Mouse (Mus musculus) stomach, embryonic 14.5 days (tissue): ENCODE measurements around the gene Arhgap42. TPM values are rescaled to one million over a fixed set of nuclear protein-coding genes. Genes with fewer than 3 reads are reported as not detected.

Experiments
- ATAC-seq: fragments of 200-750 bp; cut with Nextera tagmentation; 2 replicates; pipeline ENCODE4 v1.8.0; 2017; ENCODE audit warnings: low read depth, moderate TSS enrichment; ENCODE audit not compliant: insufficient number of reproducible peaks, insufficient read depth, low FRiP score
- H3K27ac ChIP-seq: fragments of 300-500 bp; sonication (generic); 2 replicates; pipeline ENCODE4 v1.5.1; 2014; ENCODE audit warnings: mild to moderate bottlenecking, low read length, moderate library complexity, mixed read lengths
- H3K27me3 ChIP-seq: fragments of 300-500 bp; sonication (generic); 2 replicates; pipeline ENCODE4 v1.6.1; 2014; ENCODE audit warnings: low read length, control low read depth, mixed read lengths; ENCODE audit not compliant: control insufficient read depth, insufficient read depth
- H3K36me3 ChIP-seq: fragments of 300-500 bp; sonication (generic); 2 replicates; pipeline ENCODE4 v1.6.1; 2014; ENCODE audit warnings: mild to moderate bottlenecking, control low read depth, low read length, moderate library complexity, mixed read lengths; ENCODE audit not compliant: control insufficient read depth, insufficient read depth
- H3K4me1 ChIP-seq: fragments of 300-500 bp; sonication (generic); 2 replicates; pipeline ENCODE4 v1.6.1; 2014; ENCODE audit warnings: low read length, control low read depth, mixed read lengths; ENCODE audit not compliant: control insufficient read depth, insufficient read depth
- H3K4me2 ChIP-seq: fragments of 300-500 bp; sonication (generic); replicated peaks from 2 replicates; pipeline ENCODE4 v1.6.1; 2014; ENCODE audit warnings: low read depth, low read length, control low read depth
- H3K4me3 ChIP-seq: fragments of 300-500 bp; sonication (generic); 2 replicates; pipeline ENCODE4 v1.5.1; 2014; ENCODE audit warnings: low read depth, low read length, control low read depth
- H3K9ac ChIP-seq: fragments of 300-500 bp; sonication (generic); replicated peaks from 2 replicates; pipeline ENCODE4 v1.6.1; 2014; ENCODE audit warnings: low read depth, mild to moderate bottlenecking, control low read depth, low read length, moderate library complexity, mixed read lengths
- H3K9me3 ChIP-seq: fragments of 300-500 bp; sonication (generic); 2 replicates; pipeline ENCODE4 v1.6.1; 2016; ENCODE audit warnings: low read depth, low read length, control low read depth; ENCODE audit not compliant: control insufficient read depth
- WGBS: fragments of 180-500 bp; shearing (Covaris S2); extraction: QIAGEN DNeasy Blood & Tissue Kit; methylation state at CpG from one replicate; pipeline ENCODE4 v1.1.7; 2014; 5-methylcytosine and 5-hydroxymethylcytosine counted together
- polyA plus RNA-seq: library from polyadenylated mRNA; unstranded; fragments of >200 nt; fragmentation: Nextera tagmentation; extraction: Ambion mirVana; gene quantifications from 2 replicates; pipeline ENCODE4 v1.2.1, GENCODE M21; 2014

Gene Arhgap42
- polyA plus RNA-seq, 1 experiment from 2014 or later = 44.6 TPM

DNA sequence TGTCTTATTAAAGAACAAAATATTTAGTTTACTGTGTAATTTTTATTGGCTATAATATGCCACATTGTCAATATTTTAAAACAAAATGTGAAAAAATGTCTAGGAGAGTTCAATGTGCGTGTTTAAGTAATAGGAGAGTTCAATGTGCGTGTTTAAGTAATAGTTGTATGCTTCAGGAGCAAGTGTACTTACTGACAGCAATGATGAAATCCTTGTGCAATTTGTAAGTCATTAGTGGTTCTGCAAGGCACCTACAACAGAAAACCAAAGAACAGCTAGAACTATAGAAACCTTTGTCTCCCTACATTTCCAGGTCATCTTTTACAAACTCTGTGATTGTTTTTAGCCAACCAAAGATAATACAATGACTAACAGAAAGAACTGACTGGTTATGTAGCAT lies 223.8 kb downstream of the Arhgap42 start:
- H3K27ac ChIP-seq = no peak overlapping the region
- H3K4me1 ChIP-seq = no peaks in the 10 kb centered on the region
- H3K36me3 ChIP-seq = peaks cover 9% of the 10 kb centered on the region
- no peak overlapping the region for H3K9ac ChIP-seq
- no peak overlapping the region for H3K4me3 ChIP-seq
- H3K9me3 ChIP-seq = no peaks in the 10 kb centered on the region
- no peak for ATAC-seq
- no peaks in the 10 kb centered on the region for H3K27me3 ChIP-seq
- WGBS = 83% methylated on average over 2 of the region's 2 CpGs
- H3K4me2 ChIP-seq = no peak overlapping the region

DNA sequence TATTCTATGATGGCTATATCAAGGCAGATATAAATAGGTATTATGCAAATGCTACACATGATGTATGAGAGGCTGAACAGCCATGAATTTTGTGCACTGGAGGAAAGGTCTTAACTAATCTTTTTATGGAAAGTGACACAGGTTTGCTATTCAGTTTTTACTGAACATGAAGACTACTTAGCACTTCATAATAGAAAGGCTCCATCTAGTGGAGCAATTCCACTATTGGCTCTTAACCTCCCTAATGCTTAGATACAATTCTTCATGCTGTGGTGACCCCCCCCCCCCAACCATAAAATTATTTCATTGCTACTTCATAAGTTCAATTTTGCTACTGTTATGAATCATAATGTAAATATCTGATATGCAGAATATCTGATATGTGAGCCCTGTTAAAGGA lies 237.7 kb downstream of the Arhgap42 start:
- Histone ChIP-seq H3K27ac (no peak overlapping the region), H3K9me3 (no peaks in the 10 kb centered on the region), H3K4me1 (no peaks in the 10 kb centered on the region), H3K4me2 (no peak overlapping the region), H3K36me3 (0 out of 2 replicates have a peak, but pooled peaks cover under 1% of the 10 kb centered on the region), H3K9ac (no peak overlapping the region), H3K4me3 (no peak overlapping the region), H3K27me3 (no peaks in the 10 kb centered on the region)
- ATAC-seq = no peak

DNA sequence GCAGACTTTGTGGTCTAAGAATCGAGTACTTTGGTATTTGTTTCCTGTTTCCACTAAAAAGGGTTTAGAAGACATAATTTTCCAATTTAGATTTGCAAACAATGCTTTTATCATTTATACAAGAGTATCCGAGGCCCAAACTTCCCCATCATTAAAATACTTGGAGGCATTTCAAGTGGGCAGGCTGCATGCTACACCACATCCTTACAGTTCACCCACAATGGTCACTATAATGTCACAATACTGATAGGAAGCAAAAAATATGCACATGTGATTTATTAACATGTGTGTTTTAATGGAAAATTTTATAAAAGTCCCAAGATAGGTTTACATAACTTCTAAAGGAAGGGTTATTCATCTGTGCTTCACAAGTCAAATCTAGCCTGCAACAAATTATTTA lies 242.4 kb downstream of the Arhgap42 start:
- Histone ChIP-seq H3K27ac (no peak overlapping the region), H3K4me3 (no peak overlapping the region), H3K4me1 (no peaks in the 10 kb centered on the region), H3K36me3 (no peaks in the 10 kb centered on the region), H3K27me3 (no peaks in the 10 kb centered on the region), H3K9me3 (no peaks in the 10 kb centered on the region), H3K9ac (no peak overlapping the region), H3K4me2 (no peak overlapping the region)
- 73% methylated on average over 2 of the region's 2 CpGs for WGBS
- no peak for ATAC-seq

DNA sequence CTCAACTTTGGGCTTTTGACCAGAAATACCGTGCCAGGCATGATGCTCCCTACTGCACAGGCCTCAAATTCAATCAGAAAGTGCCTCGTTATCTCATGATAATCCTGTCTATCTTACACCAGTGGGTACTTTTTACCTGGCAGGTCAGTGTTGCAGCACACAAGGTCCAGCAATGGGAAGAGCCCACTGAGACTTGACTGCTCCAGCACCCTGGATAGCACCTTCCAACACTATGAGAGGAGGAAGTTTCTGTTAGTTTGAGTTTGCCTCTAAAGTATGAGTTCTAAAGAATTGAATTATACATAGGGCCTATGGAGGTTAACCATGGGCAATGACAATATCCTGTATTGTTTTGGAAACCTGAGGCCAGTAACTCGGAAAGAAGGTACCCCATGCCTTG lies 256.6 kb downstream of the Arhgap42 start:
- ATAC-seq = no peak
- H3K4me3 ChIP-seq = no peak overlapping the region
- H3K9ac ChIP-seq = no peak overlapping the region
- no peak overlapping the region for H3K4me2 ChIP-seq
- WGBS = 70% methylated on average over 3 of the region's 3 CpGs
- no peaks in the 10 kb centered on the region for H3K36me3 ChIP-seq
- H3K4me1 ChIP-seq = no peaks in the 10 kb centered on the region
- H3K27ac ChIP-seq = no peak overlapping the region
- H3K27me3 ChIP-seq = no peaks in the 10 kb centered on the region
- no peaks in the 10 kb centered on the region for H3K9me3 ChIP-seq

DNA sequence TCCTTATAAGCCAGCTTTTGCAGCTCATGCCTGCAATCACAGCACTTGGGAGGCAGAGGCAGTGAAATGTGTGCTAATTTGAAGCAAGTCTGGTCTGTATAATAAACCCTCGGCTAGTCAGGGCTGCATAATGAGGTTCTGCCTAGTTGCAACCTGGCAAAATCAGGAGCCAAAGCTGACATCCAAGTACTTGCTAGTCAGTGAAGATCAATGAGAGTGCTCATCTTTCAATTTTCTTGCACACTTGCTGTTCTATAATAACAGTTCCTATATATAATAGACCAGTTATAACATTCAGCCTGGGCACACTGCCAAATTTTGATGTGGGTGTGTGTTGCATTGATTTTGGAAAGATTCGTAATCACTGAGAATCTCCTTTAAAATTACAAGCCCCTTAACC lies 261.1 kb downstream of the Arhgap42 start:
- no peaks in the 10 kb centered on the region for H3K27me3 ChIP-seq
- ATAC-seq = no peak
- no peaks in the 10 kb centered on the region for H3K36me3 ChIP-seq
- H3K4me3 ChIP-seq = no peak overlapping the region
- H3K27ac ChIP-seq = no peak overlapping the region
- H3K9ac ChIP-seq = no peak overlapping the region
- H3K9me3 ChIP-seq = no peaks in the 10 kb centered on the region
- H3K4me2 ChIP-seq = no peak overlapping the region
- no peaks in the 10 kb centered on the region for H3K4me1 ChIP-seq
- WGBS = 55% methylated on average over 2 of the region's 2 CpGs

DNA sequence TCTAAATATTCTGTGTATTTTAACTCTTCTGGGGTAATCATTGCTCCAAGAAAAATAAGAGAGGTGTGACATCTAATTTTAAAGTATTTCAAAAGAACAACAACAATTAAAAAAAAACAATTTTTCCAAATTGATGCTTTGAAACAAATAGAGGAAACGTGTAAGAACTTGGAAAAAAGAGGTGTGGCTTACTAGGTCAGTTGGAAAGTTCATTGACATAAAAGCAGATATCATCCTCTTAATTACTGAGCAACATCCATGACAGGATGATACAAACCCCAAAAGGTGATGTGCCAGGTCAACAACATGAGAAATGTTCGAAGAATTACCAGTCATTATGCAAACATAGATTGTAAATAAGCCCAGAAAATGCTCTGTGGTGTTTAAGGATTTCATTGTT lies 267.4 kb downstream of the Arhgap42 start, which contains the start of gene Gm16485:
Gene Gm16485 (plus strand): TSS at position 301 of the 400 bp plus-strand sequence.
- 74% methylated on average over 2 of the region's 2 CpGs for WGBS
- Histone ChIP-seq H3K4me3 (no peak within 1 kb of the TSS), H3K27me3 (no peaks in the 10 kb centered on the region), H3K4me1 (no peaks in the 10 kb centered on the region), H3K4me2 (no peak within 1 kb of the TSS), H3K9ac (no peak within 1 kb of the TSS), H3K9me3 (no peaks in the 10 kb centered on the region), H3K27ac (no peak within 1 kb of the TSS), H3K36me3 (no peaks in the 10 kb centered on the region)
- no peak for ATAC-seq

DNA sequence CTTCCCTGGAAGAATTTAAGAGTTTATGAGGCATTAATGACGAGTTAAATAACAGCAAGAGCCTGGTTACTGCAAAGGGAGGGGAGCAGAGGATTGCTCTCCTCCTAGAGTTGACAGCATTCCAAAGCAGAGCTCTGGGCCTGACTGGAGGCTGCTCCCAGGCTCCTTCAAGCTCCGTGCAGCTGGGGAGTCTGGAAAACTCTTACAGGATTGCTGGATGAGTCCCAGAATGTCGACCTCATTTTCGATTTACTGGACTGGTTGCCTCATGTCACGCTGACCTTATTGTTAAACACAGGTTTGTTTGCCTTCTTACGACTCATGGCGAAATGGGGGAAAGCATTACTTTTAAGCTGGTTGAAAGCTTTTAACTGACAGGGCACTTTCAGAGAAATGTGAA lies 268.7 kb downstream of the Arhgap42 start:
- Histone ChIP-seq H3K9ac (no peak overlapping the region), H3K4me2 (no peak overlapping the region), H3K27me3 (no peaks in the 10 kb centered on the region), H3K4me1 (no peaks in the 10 kb centered on the region), H3K4me3 (no peak overlapping the region), H3K27ac (no peak overlapping the region), H3K9me3 (no peaks in the 10 kb centered on the region), H3K36me3 (no peaks in the 10 kb centered on the region)
- no peak for ATAC-seq
- WGBS = 32% methylated on average over 7 of the region's 7 CpGs

DNA sequence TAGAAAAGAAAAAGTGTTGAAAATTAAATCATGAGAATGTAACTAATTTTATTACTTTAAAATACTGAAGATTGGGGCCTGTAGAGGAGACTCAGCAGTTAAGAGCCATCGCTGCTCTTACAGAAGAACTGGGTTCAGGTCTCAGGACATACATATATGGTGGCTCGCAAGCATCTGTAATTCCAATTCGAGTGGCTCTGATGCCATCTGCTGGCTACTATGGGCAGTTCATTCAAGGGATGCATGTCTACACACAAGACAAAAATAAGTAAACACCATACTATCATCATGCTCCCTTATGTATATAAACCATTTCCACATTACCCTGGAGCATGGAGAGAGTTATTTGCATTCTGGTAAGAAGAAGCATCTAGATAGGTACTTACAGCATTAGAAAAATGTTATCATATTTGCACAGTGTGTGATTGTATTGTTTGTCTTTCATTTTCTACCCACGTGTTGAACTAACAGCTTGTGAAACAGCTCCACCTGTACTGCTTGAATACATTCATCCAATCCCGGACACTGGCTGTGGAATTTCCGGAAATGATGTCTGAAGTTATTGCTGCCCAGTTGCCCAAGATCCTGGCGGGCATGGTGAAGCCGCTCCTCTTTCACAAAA lies 274.3 kb downstream of the Arhgap42 start:
- Histone ChIP-seq H3K4me1 (no peaks in the 10 kb centered on the region), H3K4me3 (no peak overlapping the region), H3K36me3 (no peaks in the 10 kb centered on the region), H3K4me2 (no peak overlapping the region), H3K27me3 (no peaks in the 10 kb centered on the region), H3K9me3 (no peaks in the 10 kb centered on the region), H3K27ac (no peak overlapping the region), H3K9ac (no peak overlapping the region)
- peak; percentile 33; the same call in 1 of the 2 replicates for ATAC-seq
- WGBS = 64% methylated on average over 8 of the region's 8 CpGs

DNA sequence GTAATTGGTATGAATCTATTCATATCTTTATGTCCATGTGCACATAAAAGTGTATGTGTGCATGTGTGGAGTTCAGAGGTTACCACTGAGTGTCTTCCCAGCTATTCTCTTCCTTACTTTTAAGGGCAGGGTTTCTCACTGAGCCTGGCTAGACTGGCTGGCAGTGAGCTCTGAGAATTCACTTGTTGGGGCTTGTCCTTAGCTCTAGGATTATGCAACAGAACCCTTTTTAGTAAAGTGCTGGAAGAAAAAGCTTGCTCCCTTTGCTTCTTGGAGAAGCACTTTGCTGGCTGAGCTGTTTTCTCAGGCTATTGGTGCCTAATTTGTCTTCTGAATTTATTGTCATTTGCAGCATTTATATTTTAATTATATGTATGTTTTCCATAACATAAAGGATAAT lies 285.6 kb downstream of the Arhgap42 start:
- no peaks in the 10 kb centered on the region for H3K9me3 ChIP-seq
- no peaks in the 10 kb centered on the region for H3K27me3 ChIP-seq
- H3K4me1 ChIP-seq = no peaks in the 10 kb centered on the region
- H3K9ac ChIP-seq = no peak overlapping the region
- H3K4me2 ChIP-seq = no peak overlapping the region
- no peaks in the 10 kb centered on the region for H3K36me3 ChIP-seq
- H3K4me3 ChIP-seq = no peak overlapping the region
- no peak overlapping the region for H3K27ac ChIP-seq
- ATAC-seq = no peak
